Mouse (Mus musculus): ENCODE measurements around the gene Pgm5.
"Not testable (repeated sequence)": the region's sequence is repeated elsewhere in the genome, so short reads cannot be mapped to it uniquely, and the experiment has no call there.

Gene Pgm5

GRCm38 (mm10) chr19:24707071-24707906 lies 154.4 kb downstream of the Pgm5 start:
- no peak for DNase-seq (ENCODE audit: low spot score in 2 of 2)

- DNase-seq (ENCODE audit: low spot score in 2 of 2) = no peak
These were observed 156.3 kb downstream of the Pgm5 start for GRCm38 (mm10) chr19:24705395-24705794.

- DNase-seq (ENCODE audit: low spot score in 2 of 2) = no peak
These were observed 157.3 kb downstream of the Pgm5 start for GRCm38 (mm10) chr19:24704326-24704725.

GRCm38 (mm10) chr19:24703680-24704079 lies 158.0 kb downstream of the Pgm5 start:
- DNase-seq (ENCODE audit: low spot score in 2 of 2) = peak in 1 of 2 experiments; percentile 8

GRCm38 (mm10) chr19:24703168-24703567 lies 158.5 kb downstream of the Pgm5 start:
- DNase-seq (ENCODE audit: low spot score in 2 of 2) = not testable (repeated sequence)

- DNase-seq (ENCODE audit: low spot score in 2 of 2) = no peak
These were observed 159.9 kb downstream of the Pgm5 start for GRCm38 (mm10) chr19:24701716-24702115.

GRCm38 (mm10) chr19:24700664-24701063 lies 161.0 kb downstream of the Pgm5 start:
- DNase-seq (ENCODE audit: low spot score in 2 of 2) = no peak

GRCm38 (mm10) chr19:24699910-24700309 lies 161.7 kb downstream of the Pgm5 start:
- no peak for DNase-seq (ENCODE audit: low spot score in 2 of 2)

- no peak for DNase-seq (ENCODE audit: low spot score in 2 of 2)
These were observed 162.5 kb downstream of the Pgm5 start for GRCm38 (mm10) chr19:24699196-24699595.

- no peak for DNase-seq (ENCODE audit: low spot score in 2 of 2)
These were observed 163.0 kb downstream of the Pgm5 start for GRCm38 (mm10) chr19:24698651-24699050.

GRCm38 (mm10) chr19:24697946-24698345 lies 163.7 kb downstream of the Pgm5 start:
- DNase-seq (ENCODE audit: low spot score in 2 of 2) = no peak

- DNase-seq (ENCODE audit: low spot score in 2 of 2) = no peak
These were observed 169.0 kb downstream of the Pgm5 start for GRCm38 (mm10) chr19:24692691-24693090.

- DNase-seq (ENCODE audit: low spot score in 2 of 2) = no peak
These were observed 172.1 kb downstream of the Pgm5 start for GRCm38 (mm10) chr19:24689531-24689930.

- DNase-seq (ENCODE audit: low spot score in 2 of 2) = no peak
These were observed 173.3 kb downstream of the Pgm5 start for GRCm38 (mm10) chr19:24688327-24688726.

GRCm38 (mm10) chr19:24686411-24686810 lies 175.2 kb downstream of the Pgm5 start:
- no peak for DNase-seq (ENCODE audit: low spot score in 2 of 2)

- DNase-seq (ENCODE audit: low spot score in 2 of 2) = no peak
These were observed 178.5 kb downstream of the Pgm5 start for GRCm38 (mm10) chr19:24683016-24683720.

- DNase-seq (ENCODE audit: low spot score in 2 of 2) = no peak
These were observed 184.2 kb downstream of the Pgm5 start for GRCm38 (mm10) chr19:24677242-24677984.

- no peak for DNase-seq (ENCODE audit: low spot score in 2 of 2)
These were observed 185.2 kb downstream of the Pgm5 start for GRCm38 (mm10) chr19:24676429-24676828.

- DNase-seq (ENCODE audit: low spot score in 2 of 2) = no peak
These were observed 187.9 kb downstream of the Pgm5 start, which contains the start of gene Tmem252 for GRCm38 (mm10) chr19:24673762-24674161. Tmem252 (plus strand) TSS chr19:24674008.

GRCm38 (mm10) chr19:24673331-24673730 lies 188.3 kb downstream of the Pgm5 start:
- DNase-seq (ENCODE audit: low spot score in 2 of 2) = no peak

GRCm38 (mm10) chr19:24672366-24672960 lies 189.2 kb downstream of the Pgm5 start:
- DNase-seq (ENCODE audit: low spot score in 2 of 2) = no peak

- no peak for DNase-seq (ENCODE audit: low spot score in 2 of 2)
These were observed 190.1 kb downstream of the Pgm5 start for GRCm38 (mm10) chr19:24671571-24671970.

Measured in urinary bladder, postnatal 36 days (tissue).